Mouse (Mus musculus): Measurements from ENCODE around the gene Pfpl.

DNA sequence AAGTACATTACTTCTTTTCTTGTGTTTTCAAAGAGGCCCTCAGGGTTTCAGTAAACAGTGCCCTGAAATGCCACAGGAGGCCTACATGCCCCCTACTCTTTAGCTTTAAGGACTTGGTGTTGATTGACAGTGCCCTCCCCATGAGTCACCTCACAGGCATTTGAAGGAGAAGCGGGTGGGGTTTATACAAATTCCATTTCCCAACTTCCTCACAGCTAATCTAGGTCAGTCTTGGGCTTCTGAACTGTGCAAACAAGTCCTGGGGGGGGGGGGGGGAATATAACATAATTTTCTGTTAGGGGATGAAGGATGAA, 36.0 kb downstream of the Pfpl start:
- TF ChIP-seq ZNF384 (IDR thresholded peaks at IDR 0.05; ENCODE audit: low read depth, low read length) (no peak), CHD2 (IDR thresholded peaks at IDR 0.05; ENCODE audit: low read depth, low read length) (no peak), ZC3H11A (IDR thresholded peaks at IDR 0.05; ENCODE audit: borderline replicate concordance, low read depth, low read length) (no peak)

Measured in ES-E14 (cell line).